Mouse (Mus musculus) megakaryocyte progenitor cell, adult 5-6 weeks (primary cell): ENCODE measurements around the gene Vps13d. TPM values are rescaled to one million over a fixed set of nuclear protein-coding genes. Genes with fewer than 3 reads are reported as not detected.
A peak's percentile ranks its signal among the peaks of the same experiment; 100 is the strongest.

Experiments used
- ATAC-seq: replicated peaks from 2 replicates; pipeline ENCODE4 v1.8.0; 2016; ENCODE audit warnings: mild to moderate bottlenecking, moderate TSS enrichment, inconsistent platforms; ENCODE audit not compliant: poor library complexity
- total RNA-seq, 2 experiments: library from RNA; stranded (forward) in 1 of 2; stranded (reverse) in 1 of 2; fragments of 157-497, 149-512 nt in 1 of 2; fragments of 200-1000 nt in 1 of 2; gene quantifications; 2 replicates each; pipeline versions ENCODE4 v1.2.3 to v1.2.4; 2015 to 2017

Vps13d gene
- total RNA-seq, 2 experiments from 2014 or later = 19.9 to 45.6 TPM

DNA sequence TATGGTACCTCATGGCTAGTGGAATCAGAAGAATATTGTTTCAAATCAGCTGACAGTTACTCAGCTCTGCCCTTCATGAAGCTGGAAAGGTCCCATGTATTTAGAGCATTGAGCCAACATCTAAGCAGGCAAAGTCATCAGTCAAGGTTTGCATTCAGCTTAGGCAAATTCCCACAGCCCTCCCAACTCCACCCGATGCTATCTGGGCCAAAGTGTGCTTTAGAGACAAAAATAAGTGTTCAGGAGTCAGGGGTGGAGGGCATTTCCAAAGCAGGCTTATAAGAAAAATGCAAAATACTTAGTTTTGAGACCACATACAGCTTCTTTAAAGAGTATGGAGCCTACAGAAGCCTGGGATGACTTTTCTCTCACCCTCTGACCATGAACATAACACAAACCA, 95.5 kb downstream of the Vps13d start:
- no peak for ATAC-seq

DNA sequence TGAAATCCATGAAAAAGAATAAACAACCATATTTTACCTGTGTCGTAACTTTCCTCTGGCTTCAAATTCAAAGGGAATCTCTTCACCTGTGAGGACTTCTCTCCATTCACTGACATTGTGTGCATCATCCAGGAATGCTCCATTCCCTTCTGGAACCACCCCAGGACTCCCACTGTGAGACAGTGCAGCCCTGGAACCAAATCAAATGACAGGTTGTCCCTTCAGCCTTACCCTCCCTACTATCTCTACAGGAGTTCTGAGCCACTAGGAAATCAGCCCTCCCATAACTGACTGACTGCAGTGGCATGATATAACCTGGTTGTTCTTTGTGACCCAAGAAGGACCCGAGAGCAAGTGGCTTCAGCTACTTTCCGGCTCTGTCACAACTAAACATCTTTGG, 96.8 kb downstream of the Vps13d start:
- ATAC-seq = no peak

DNA sequence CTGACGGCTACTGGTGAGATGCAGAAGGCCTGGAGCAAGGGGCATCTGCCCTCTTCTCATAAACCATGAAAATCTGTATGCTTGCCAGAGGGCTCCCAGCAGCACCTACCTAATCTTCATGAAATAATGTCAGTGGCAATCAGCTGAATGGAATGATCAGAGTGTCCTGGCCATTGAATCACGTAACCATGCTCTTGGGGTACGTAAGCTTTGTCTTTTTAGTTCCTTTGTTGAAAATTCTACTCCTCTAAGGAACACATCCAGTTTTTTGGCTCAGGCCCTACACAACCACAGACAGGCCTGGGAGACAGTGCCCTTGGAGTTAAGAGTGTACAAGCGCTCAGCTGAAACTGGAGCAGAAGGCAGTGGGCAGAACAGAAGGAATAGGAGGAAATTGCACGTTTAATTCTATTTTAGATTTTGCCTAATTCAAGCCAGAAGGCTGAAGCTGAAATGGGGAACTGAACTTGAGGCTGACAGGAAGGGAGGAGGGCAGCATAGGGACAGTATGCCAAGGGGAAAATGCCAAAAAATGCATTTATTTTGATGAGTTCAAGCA, 98.2 kb downstream of the Vps13d start:
- ATAC-seq = peak; percentile 76

DNA sequence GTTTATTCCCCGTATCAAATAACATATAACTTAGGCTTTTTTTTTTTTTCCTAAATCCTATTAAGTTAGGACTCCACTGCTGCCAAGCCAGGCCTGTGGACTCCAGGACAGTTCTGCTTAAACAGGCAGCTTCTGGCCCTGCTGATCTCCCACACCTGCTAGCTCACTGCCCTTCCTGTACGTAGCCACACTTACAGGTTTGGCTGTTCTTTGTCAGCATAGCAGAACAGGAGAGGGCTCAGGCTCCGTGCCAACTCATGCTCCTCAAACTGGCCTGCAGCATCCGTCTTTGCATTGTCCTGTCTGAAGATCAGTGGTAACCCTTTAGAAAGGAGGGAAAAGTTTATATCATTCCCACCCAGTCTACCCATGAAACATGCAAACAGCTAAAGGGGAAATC, 108.3 kb downstream of the Vps13d start:
- ATAC-seq = no peak

DNA sequence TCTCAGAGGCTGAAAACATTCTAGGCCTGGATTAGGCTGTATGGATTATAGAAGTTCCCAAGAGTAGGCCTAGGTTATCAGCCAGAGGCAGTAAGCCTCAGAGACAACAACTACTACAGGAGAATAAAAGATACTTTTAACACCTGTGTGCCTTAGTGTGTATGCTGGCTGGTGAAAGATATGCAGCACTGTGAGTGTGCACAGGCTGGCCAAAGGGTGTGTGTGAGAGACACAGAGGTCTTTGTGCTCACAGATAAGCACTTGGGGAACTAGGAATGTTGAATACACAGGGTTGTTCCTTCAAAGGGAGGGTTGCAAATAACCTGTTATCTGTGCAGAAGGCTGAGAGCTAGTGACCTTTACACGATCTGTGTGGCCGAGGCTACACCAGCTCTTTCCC, 115.5 kb downstream of the Vps13d start:
- peak; percentile 88 for ATAC-seq

DNA sequence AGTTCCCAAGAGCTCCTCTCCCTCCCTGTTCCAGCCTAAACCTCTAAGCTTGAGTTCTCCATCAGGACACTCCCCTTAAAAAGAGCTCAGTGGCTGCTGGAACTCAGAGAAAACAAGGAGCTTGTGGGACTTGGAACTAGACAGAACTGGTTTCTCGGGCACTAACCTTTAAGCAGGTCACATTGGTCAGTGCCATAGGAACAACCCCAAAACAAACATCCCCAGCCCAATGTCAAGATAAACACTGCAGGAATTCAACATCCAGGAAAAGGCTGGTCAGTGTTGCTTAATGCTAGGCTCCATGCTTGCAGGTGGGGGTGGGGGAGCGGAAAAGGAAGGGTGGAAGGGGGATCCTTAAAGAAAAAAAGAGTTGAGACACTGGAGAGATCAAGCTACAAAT, 120.5 kb downstream of the Vps13d start:
- no peak for ATAC-seq

DNA sequence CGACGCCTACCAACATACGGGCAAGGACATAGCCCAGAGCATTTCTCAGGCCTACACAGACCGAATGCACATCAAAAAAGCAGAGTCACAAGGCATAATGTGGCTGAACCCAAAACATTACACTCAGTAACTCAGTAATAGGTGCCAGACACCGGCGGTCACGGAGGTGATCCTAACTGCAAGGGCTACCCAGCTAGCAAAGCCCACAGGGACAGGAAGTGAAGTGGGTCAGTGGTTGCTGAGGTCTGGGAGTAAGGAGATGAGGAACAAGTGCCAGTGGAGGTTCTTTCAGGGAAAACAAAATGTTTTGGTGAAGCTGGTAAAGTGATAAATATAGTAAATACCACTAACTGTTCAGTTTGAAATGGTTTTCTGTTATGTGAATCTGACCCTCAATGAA, 121.1 kb downstream of the Vps13d start:
- ATAC-seq = peak; percentile 86

DNA sequence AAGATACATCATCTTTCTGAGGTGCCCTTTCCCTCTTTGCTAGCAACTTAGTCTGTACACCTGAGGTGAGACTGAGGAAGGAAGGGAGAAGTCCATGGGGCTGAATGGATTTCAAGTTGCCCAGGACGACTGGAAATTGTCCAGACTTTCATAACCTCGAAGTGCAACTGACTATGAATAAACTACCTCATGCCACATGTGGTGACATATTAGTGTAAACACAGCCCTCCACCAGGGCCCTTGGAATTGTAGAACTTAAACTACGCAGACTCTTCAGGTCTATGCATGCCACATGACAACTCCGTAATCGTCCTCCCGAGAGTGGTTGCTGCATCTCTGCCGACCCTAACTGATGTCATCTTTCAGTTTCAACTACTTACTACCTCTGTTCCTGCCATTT, 122.9 kb downstream of the Vps13d start:
- ATAC-seq = no peak

DNA sequence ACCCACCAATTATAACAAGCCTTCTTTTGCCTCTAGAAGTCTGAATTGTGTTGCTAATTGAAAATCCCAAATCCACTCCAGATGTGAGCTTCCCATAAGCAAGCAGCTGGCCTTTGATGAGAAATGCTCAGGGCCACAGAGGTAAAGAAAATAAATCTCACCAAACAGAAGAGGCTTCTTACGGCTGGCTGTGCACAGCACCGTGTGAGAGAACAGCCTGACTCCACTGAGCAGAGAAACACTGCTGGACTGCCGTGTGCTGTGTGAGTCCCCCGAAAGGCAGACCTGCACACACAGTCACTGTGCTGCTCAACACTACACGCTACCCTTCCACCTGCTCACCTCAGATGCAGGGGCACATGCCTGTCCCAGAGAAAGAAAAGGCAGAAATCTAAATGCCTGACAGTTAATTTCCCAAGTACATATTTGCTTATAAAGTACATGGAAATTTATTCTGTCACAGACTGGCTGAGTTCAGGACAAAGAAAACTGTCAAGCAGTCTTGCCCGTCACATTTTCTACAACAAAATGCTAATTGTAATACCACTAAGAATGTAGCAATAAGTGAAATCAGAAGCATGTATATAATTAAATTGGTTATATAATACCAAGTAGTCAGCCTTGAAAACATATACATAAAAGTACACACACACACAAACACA, 127.7 kb downstream of the Vps13d start:
- ATAC-seq = no peak

DNA sequence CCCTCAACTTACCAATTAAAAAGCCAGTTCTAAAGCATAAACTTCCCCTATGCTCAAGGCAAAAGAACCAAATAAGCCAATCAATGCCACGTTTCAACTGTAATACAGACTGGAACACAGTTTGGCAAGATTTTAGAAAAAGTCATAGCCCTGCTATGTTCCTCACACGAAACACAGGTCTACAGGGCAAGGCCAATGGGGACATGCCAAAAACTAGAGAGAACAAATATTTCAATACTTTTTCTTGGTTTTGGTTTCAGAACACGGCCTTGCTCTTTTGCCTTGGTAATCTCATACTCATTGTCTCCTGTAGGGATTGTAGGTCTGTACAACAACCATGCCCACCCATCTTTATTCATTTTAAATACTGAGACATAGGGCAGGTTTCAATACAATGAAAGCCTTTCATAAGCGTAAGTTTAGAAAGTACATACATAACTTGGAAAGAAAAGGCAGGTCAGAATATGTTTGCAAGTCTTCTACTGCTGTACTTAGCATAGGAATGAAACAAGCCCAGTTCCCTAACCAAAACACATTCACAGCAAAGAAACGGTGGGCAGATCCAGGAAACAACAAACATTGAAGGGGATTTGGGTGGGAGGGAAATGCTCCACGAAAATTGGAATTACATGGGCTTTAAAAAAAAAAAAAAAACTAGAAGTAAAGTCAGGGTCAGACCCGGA, 128.3 kb downstream of the Vps13d start:
- ATAC-seq = no peak

DNA sequence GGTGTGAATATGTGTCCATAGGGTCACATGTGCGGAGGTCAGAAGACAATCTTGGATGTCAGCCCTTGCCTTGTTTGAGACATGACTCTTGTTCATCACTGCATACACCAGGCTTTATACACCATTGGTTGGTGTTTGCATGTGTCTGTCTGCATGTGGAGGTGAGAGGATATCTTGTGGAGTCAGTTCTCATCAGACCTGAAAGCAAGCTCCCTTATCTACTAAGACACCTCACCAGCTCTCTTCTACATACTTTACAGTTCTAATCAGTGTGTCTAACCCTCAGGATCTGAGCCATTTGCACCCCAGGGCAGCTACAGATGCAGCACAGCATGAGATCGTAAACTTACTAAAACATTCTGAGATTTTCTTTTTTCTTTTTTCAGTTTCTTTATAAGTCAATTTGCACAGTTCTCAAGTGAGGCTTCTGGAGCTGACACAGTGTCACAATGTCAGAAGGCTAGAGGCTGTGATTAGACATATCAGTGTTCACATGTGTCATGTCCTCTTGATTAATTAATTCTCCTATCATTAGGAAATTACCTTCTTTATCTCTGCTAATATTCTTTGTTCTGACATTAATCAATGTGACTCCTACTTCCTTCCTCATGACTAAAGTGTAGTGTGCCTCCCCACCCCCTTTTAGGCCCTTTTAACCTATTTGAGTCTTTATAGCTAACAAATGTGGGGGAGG, 135.9 kb downstream of the Vps13d start:
- ATAC-seq = peak; percentile 40

DNA sequence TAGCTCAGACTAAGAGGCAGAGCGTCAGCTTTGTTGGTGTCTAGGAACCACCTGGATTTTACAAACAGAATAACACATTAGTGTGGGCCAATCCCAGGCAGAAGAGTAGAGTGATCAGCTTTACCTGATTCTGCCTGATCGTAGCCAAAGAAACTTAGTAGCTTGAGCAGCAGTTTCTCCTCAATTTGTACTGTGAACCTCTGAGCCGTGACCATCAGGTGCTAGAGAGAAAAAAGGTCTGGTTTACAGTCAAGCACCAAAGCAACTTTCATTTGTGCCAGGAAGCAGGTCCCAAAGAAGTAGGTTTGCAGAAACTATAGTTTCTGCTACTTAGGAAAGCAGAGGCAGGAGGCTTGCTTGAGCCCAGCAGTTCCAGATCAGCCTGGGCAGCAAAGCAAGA, 138.5 kb downstream of the Vps13d start:
- ATAC-seq = no peak

DNA sequence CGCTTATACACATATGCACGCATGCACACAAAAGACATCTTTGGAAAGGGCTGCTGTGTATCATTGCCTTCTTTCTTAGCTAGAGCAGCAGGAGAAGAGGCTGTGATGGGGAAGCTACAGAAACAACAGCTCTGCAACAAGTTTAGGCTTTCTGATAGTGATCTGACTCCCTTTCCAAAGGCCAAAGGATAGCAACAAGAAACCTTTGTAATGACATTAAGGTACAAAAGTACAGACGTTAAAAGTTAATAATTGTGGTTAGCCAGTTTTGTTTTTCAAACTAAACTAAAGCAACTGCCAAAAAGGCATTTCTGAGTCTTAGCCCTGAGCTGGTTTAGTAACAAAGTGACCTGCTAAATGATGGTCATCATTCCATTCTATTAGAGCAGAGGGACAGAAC, 139.0 kb downstream of the Vps13d start:
- no peak for ATAC-seq

DNA sequence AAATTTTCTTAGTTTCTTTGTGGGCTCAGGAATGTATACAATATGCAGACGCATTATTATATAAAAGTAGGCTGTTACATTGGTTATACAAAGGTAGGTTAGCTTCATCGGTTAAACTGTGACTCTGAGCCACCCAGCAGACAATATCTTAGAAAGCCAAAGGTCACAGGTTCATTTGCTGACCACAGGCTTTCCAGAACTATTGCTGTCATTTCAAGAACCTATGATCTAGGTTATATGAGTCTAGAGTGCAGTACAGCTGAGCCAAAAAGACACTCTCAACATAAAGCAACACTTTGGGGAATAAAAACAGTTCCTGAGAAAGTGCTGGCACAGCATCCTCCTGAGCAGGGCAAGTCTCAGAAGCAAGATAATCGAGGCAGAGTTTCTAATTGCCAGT, 140.4 kb downstream of the Vps13d start:
- no peak for ATAC-seq

DNA sequence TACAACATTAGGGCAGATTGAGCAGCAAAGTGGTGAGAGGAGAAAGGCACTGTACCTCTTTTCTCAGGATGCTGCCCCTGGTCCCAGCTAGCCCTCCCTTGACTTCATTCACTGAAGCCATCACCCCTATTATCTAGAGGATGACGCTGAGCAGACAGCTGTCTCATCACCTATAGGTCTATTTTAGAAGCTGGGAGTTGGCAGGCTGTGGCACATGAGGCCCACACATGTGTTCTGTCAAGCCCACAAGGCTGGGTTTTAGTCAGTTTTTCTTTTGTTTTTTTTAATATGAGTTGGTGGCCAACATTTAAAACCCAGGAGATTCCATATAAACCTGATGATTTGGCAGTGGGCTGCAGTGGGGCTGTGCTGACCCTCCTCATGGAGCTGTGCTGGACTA, 142.1 kb downstream of the Vps13d start:
- ATAC-seq = no peak

DNA sequence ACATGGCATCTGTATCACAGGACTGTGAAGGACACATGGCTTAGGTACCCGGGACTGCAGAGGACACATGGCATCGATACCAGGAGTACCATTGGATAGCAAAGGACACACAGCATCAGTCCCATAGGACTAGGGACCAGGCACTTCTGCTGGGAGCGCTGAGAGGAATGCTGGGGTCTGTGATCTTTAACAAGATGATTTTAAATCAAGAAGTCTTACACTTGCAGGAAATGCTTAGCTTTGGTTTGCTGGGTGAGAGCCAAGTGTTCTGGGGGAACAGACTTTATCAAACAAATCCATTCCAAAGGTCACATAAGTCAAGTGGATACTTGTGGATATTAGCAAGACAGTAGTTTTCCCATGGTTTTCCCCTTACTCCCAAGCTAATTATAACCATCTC, 142.5 kb downstream of the Vps13d start:
- no peak for ATAC-seq

DNA sequence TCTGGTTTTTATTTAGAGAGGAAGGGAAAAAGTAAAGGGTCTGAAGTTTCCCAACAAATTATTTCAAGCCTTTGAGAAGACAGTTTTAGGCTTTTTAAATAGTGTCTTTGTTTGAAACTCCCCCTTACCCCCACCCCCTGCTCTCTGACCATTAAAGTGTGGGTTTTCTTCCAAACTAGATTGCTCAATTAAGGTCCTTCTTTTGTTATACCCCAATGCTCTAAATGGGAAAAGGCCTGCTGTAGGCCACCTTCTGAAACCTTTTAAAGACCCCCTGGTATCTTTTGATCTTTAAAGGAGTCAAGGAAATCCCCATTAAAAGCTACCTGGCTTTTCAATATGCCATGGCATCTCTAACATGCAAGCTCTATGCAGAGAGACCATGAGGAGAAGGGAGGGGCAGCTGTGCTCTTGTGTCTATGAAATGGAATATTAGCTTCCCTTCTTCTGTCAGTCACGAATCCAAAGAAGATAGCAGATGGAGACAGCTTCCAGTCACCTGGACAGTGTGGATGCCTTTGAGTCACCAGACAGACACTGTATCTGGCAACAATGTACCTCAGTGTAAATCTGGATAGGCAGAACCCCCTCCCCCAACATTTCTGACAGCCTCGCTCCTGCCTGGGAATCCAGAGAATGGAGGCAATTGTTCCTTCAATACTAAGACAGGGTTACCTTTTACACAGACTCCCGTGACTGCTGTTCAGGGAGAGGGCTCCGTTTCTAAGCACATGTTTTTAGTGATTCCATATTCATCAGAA, 143.4 kb downstream of the Vps13d start:
- no peak for ATAC-seq

DNA sequence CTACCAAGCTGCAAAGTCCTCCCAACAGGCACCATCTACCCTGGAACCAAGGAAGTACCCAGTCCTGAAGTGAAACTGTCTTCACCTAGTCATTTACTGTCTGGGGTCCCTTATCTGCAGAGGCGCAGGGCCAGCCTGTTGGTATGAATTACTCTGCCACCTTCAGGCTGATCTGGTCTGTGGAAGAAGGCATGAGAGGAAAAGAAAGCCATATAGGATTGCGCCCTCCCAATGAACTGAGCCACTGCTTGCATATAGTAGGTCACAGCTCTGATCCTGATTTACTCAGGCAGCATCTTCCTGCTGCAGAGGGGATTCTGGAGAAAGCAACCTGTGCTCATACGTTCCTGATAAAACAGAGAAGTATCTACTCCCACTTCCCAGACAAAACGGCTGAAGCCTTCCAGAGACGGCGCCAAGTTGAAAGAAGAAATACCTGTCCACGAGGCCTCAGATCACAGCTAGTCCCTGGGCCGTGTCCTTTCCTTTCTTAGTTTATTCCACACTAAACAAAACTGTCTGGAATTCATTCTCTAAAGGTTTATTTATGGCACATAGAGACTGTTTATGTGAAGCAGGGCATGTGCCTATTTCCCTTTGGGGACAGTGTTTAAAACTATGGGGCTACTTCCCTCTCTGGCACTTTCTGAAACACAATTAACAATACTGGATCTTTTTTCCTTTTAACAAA, 144.1 kb downstream of the Vps13d start:
- ATAC-seq = peak; percentile 86

DNA sequence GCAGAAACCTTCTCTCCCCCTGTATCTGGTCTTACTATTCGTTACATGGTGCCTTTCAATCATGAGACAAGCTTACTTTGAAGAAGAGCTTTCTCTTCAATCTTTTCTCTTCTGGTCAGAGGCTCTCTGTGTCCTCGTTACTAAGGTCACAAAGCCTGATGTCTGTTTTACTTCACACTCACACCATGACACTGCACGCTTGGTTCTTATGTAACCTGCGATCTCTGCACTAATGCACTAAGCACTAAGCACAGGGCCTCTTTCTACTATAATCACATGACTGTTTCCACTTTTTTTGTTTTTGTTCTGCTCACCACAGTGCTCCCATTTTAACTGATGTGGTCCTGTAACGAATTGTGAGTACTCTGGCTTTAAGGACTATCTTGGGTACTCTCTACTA, 146.8 kb downstream of the Vps13d start:
- ATAC-seq = no peak

DNA sequence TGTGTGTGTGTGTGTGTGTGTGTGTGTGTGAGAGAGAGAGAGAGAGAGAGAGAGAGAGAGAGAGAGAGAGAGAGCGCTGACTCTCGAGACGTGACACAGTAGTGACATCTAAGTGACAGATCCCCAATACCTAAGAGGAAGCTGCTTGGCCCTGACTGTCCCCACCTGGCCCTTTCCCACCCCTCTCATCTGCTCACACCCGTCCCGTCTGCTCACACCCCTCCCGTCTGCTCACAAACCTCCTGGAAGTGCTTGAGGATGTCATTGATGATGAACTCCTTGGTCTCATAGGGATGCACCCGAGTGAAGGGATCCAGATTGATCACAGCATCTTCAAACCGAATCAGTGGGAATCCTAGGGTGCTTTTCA, 148.8 kb downstream of the Vps13d start:
- no peak for ATAC-seq
